Mouse (Mus musculus): ENCODE measurements around the gene Tex261.
A peak's percentile ranks its signal among the peaks of the same experiment; 100 is the strongest.
"Not testable (repeated sequence)": the region's sequence is repeated elsewhere in the genome, so short reads cannot be mapped to it uniquely, and the experiment has no call there.

Gene Tex261

GRCm38 (mm10) chr6:83775638-83776293 is at the start of gene Tex261:
Gene Tex261, minus strand, starts transcription at chr6:83775813.
- peak; percentile 80 to 86 for DNase-seq (ENCODE audit: low spot score in 2 of 2)

DNA sequence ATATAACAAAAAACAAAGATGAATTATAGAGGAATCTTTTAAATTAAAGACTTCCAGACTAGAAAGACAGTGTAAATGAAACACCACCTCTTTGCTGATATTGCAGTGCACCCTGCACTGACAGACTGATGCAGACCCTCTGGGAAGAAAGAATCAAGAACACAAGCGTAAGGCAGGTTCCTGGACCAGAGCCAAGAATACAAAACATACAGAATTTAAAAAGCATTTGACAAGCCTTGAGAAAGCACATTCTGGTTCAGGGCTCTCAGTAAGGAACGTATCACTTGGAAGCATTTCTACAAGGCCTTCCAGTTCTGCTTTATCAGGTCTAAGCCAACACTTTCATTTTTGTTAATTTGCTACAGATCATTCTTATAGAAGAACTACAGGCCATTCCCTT is 46.2 kb upstream of the Tex261 start:
- no peak for DNase-seq (ENCODE audit: low spot score in 2 of 2)

- no peak for DNase-seq (ENCODE audit: low spot score in 2 of 2)
These were observed 45.3 kb upstream of the Tex261 start for GRCm38 (mm10) chr6:83820727-83821515.

GRCm38 (mm10) chr6:83818996-83819395 is 43.4 kb upstream of the Tex261 start:
- no peak for DNase-seq (ENCODE audit: low spot score in 2 of 2)

DNA sequence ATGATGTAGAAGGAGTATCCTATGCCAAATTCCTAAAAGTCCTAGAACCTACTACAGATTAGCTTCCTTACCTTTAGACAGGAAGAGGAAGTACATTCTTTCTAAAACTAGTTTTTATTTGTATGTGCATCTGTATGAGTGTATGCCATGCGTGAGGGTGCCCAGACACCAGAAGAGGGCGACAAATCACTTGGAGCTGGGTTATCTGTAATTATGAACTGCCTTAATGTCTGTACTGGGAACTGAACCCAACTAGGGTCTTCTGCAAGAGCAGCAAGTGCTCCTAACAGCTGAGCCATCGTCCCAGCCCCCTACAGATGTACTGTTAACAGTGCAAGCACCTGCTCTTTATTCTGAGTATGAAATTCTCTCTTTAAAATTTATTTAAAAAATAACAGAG is 40.2 kb upstream of the Tex261 start:
- no peak for DNase-seq (ENCODE audit: low spot score in 2 of 2)

- no peak for DNase-seq (ENCODE audit: low spot score in 2 of 2)
These were observed 27.2 kb upstream of the Tex261 start for GRCm38 (mm10) chr6:83802846-83803245.

GRCm38 (mm10) chr6:83802033-83802432 is 26.4 kb upstream of the Tex261 start:
- DNase-seq (ENCODE audit: low spot score in 2 of 2): no peak

- no peak for DNase-seq (ENCODE audit: low spot score in 2 of 2)
These were observed 21.1 kb upstream of the Tex261 start for GRCm38 (mm10) chr6:83796686-83797085.

DNA sequence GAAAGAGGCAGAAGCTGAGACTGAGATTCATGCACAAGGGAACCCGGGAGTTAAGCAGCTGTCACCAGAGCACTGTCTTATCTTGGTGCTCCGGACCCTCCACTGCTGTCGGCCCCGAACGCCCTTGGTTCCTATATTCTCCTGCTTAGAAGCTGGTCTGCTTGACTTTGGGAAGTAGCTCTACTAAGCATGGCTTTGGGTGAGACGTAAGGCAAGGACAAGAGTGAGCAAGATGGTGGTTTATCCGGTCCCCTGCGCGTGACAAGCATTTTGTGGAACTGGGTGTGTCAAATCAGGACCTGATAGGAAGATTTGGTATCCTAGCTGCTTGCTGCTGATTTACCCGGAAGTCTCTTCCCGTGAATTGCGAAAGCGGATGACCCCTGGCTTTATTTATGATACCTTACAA is 19.9 kb upstream of the Tex261 start:
- peak in 1 of 2 experiments; percentile 52 for DNase-seq (ENCODE audit: low spot score in 2 of 2)

DNA sequence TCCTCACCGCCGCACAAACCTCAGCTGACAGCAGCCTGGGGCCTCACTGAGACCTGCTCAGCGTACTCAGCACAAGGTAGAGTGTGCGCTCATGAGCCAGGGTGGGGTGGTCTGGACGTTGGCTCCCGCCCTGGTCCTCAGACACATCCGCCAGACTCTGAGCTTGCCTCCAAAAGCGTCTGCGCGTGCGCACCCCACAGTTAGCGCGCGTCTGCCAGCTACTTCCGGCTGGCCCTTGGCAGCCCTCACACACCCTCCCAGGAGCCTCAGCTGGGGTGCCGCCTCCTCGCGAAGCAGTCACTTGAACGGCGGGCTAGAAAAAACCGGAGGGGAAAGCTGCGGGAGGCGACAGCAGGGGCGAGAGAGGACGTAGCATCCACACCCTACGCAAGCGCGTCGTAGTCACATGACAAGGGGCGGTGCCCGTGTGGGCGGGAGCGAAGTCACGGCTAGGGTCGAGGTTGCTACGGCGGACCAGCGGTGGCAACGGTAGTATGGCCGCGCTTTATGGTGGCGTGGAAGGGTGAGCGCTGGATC is 19.2 kb upstream of the Tex261 start, which contains the start of gene Nagk:
Gene Nagk, plus strand, starts transcription at position 223 of the 537 bp plus-strand sequence.
- DNase-seq (ENCODE audit: low spot score in 2 of 2): peak; percentile 89 to 92

DNA sequence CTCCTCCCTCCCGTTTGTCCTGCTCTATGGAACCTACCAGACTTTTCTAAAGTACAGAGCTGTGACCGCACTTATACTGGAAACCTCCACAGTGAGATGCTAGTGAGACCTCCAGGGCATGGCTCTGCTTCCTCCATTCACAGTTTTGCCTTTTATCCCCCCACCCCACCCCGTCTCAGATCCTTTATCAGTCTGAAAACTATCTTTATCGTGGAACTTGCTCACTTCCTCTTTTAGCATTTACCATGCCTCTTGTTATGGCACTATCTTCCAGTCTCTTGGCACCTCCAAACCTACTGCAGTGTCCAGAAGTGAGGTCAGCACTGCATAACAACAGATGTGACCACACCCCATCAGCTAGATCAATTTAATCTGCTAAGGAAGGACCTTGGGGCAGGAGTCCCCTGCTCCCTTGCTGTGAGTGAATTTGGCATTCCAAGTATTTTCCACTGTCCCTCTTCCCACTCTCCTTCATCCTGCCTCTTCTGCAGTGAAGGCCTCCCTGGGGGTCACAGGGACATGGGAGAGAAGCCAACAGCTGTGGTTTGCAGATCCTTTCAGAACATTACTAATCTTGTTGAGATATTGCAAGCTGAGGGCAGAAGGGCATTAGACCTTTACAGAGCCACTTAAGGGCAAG is 15.8 kb upstream of the Tex261 start:
- no peak for DNase-seq (ENCODE audit: low spot score in 2 of 2)

GRCm38 (mm10) chr6:83790533-83790932 is 14.9 kb upstream of the Tex261 start:
- not testable (repeated sequence) for DNase-seq (ENCODE audit: low spot score in 2 of 2)

- DNase-seq (ENCODE audit: low spot score in 2 of 2): no peak
These were observed 12.9 kb upstream of the Tex261 start for GRCm38 (mm10) chr6:83788554-83788953.

DNA sequence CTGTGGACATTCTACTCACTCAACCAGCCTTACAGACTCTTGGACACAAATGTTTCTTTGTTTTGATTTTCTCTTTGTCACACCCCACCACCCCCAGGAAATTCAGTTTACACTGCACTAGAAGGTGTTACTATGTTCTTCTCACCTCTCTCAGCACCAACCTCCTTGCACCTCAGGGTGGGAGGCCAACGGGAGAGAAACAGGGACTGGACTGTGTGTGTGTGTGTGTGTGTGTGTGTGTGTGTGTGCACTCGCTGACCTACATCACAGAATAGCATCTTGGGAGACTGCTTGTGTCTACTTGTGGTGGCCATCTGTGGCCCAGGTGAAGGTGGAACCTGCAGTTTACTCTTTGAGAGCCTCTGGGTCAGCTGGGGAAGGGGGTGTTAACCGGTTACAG is 10.8 kb upstream of the Tex261 start:
- no peak for DNase-seq (ENCODE audit: low spot score in 2 of 2)

DNA sequence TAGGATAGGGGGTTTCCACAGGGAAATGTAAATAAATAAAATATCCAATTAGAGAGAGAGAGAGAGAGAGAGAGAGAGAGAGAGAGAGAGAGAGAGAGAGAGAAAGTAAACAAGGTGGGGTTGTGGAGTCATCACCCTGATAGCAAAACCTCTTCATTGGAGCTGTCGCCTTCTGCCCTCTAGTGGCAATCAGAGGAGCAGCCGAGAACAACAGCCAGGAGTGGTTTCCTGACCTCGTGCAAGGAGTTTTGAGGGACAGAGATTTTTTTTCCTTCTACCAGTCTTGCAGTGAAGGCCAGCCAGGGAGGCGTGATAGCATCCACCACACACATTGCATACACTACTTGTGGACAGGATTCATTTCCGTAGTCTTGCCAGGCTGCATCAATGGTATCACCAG is 3.4 kb upstream of the Tex261 start:
- DNase-seq (ENCODE audit: low spot score in 2 of 2): no peak

- DNase-seq (ENCODE audit: low spot score in 2 of 2): no peak
These were observed 2.7 kb upstream of the Tex261 start for GRCm38 (mm10) chr6:83778306-83778705.

GRCm38 (mm10) chr6:83774781-83775563 is 641 bp downstream of the Tex261 start:
- peak in 1 of 2 experiments; percentile 14 for DNase-seq (ENCODE audit: low spot score in 2 of 2)

GRCm38 (mm10) chr6:83774126-83774525 is 1.5 kb downstream of the Tex261 start:
- DNase-seq (ENCODE audit: low spot score in 2 of 2): no peak

DNA sequence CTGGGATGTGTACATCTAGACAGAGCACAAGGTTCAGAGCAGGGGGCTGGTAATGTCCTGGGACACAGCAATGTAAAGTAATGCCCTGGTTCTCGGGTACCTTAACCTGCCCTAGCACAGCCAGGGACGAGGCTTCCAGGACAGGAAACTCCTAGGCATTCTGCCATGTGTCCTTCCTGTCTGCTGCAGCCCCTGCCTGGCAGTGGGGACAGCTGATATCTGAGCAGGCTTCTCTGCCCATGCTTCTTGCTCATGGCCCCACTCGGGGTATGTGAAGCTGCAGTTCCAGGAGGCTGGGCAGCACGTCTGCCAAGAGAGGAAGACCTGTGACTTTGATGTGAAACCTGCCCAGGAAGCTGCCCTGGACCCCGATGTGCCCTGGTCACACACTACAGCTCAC is 7.1 kb downstream of the Tex261 start:
- DNase-seq (ENCODE audit: low spot score in 2 of 2): no peak

GRCm38 (mm10) chr6:83766982-83767381 is 8.6 kb downstream of the Tex261 start:
- no peak for DNase-seq (ENCODE audit: low spot score in 2 of 2)

DNA sequence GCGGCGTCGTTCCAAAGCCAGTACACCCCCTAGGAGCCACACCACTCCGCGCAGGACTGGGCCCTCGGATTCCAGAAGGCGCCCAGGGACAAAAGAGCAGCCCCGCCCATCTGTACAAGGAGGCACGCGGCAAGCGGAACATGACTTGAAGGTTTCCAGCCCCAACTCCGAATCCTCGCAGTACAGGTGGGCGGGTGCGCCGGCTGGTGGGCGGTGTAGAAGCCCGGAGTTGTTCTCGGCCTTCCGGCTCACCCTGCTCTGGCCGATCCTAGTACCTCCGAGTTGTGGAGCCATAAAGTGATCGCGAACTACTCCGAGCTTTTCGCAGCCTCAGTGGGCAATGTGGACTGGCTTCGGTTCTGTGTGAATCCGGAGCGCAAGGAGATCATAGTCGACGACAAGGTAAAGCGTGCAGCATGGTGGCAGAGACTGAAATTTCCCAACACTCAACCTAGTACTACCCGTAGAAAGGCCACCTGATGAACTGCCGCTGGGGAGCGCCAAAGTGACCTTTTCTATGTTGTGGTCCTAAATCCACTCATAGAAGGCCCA is 12.7 kb downstream of the Tex261 start:
- no peak for DNase-seq (ENCODE audit: low spot score in 2 of 2)

All from frontal cortex, postnatal 14 days (tissue).